Mouse (Mus musculus) left cerebral cortex, postnatal 4 days (tissue): ENCODE measurements at regions not wholly inside any gene's neighbourhood (a gene's known extent, or its start where the extent isn't known, plus 50 kb on each side); places are given as distances from the start of the nearest gene placed in this dataset.
A peak's percentile ranks its signal among the peaks of the same experiment; 100 is the strongest.

Source experiments
- DNase-seq: peaks from one replicate; pipeline ENCODE4 v3.0.0-alpha.2; 2022
- intact Hi-C: fragments of 180-260 bp; cut with DNase I; formaldehyde crosslinking; loops from one replicate; pipeline ENCODE4 v1.15.1; 2025

DNA sequence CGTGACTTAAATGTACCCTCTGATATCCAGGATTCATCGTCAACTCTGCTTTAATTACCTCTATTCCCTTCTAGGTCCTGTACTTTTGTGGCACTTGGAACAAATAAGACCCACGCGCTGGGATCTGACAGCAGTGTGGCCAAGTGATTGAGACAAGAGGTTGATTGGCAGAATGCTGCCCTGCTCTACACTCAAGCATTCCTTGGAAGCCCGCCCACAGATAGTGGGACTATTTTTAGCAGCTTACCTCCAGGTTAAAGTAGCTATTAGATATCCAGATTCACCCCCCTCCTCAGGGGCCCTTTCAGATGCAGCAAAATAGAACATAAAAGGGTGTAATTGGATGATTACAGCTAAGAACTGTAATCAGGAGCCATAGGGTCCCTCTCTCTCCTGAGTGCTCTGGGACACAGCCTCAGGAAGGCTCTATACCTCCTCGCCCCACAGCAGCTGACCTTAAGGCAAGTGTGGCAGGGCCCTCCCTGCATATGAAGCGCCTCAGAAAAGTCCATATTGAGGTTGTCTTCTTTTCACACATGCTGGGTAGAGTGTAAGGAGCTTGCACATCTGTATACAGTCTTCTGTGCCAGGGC lies 479.1 kb upstream of the Marcks start:
- intact Hi-C loops, result no loop called here
- no peak for DNase-seq

DNA sequence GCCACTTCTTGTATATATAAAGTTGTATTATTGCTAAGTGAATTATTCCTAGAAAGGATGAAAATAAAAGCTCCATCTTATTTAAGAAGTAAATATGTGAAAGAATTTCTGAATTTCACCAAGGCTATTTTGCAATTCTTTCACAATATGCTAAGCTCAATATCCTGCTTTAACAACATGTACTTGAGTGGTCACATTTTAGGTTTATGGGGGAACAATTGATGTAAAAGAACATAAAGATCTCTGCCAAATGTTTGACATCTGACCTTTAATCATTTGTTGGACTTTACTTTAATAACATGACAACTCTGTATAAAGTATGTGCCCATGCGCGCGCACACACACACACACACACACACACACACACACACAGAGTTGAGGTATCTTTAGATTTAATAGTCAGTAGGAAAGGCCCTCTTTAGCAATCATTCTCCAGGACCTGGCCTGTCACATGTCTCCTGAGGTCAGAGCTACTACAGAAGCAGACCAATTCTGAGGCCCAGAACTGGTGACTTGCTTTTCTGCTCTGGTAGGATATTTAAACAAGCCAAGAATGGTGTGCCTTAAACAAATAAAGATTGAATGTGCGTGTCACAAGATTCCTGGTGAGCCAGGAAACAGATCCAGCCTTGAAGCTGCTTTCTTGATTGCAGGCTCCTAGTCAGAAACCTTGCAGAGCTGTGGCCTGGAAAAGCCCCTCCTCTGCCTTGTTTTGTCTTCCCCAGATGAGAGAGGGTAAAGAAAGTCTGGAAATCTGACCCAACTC lies 477.4 kb upstream of the Marcks start:
- intact Hi-C loops, result no loop called here
- no peak for DNase-seq

DNA sequence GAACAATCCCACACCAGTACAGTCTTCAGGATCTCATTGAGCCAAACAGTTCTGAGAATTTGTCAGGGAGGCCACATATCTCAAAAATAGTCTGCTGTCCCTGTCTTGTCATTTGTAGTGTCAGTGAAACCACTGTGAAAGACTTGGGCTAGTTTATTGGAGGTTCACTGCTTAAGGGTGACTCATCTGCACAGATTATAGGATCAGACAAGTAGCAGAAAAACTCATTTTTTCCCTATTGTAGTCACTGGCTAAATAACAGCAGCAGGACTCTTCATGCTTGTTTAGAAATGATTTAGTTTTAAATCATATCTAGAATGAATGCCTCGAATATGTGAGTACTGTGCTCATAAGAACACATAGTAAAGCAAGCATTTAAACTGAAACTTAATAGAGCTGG lies 475.2 kb upstream of the Marcks start:
- DNase-seq, result no peak
- intact Hi-C loops, result no loop called here

DNA sequence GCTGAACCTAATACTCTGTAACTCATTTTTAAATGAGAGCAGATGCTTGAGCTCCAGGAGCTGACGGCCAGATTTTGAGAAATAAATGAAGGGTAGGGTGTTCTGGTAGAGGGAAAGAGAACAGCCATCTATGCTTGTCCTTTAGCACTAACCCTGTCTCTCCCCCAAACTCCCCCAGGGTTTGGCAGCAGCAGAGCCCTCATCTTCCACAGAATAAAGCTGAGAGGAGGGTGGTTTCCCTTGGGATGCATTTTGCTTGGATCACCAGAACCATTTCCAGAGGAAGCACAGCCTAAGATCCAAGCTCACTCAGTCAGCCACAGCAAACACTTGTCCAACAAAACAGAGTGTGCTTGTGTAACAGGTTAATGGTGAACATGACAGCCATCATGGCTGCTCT lies 464.8 kb upstream of the Marcks start:
- intact Hi-C loops, result no loop called here

DNA sequence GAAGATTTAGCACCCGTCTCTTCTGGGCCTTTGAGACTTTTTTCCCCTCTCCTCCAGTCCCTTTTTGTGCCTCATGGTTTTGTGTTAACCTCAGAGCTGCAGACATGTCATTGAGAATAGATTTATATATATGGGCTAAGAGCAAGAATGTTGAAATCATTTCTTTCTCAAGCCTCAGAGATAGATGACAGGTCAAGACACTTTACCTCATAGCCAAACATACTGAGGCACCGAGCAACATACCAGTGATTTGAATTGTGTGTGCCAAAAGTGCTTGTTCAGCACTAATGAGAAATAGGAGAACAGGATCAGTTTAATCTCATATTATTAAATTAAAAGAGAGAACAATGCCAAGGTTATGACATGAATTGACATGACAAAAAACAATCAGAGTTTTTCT lies 464.2 kb upstream of the Marcks start:
- DNase-seq, result no peak
- intact Hi-C loops, result no loop called here

More for the DNA sequence above, 464.8 kb upstream of the Marcks start:
- DNase-seq, result no peak

DNA sequence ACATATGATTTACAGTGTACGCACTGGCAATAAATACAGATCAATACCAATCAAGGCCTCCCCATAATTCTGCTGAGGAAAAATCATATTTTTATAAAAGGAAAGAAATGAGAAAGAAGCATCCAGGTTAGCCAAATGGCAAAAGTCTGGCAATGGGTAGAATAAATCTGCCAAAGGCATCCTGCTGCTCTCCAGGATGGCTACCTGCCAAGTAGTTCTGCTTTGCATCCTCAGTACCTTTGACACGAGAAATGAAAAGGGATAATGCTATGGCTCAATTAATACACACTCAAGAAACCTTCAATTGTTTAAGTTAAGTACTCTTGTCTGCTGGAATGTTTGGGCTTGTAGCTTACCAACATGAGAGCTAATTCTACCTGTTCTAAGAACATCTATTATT lies 451.2 kb upstream of the Marcks start:
- intact Hi-C loops, result no loop called here

DNA sequence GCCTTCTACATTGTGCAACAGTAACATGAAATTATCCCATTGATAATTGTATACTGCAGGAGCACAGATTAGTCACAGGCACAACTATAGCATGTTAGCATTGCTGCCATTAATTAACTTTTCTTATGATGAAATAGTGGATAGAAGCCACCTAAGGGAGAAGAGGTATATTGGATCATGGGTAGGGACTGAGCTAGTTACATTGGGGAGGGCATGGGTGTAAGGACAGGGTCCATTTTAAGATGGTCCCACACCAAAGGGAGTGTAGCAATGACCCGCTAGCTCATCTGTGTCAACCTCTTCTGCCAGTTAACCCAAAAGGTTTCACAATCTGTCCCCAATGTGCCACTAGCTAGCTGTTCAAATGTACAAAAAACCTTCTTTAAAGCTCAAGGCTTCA lies 450.3 kb upstream of the Marcks start:
- DNase-seq, result no peak

More for the DNA sequence above, 451.2 kb upstream of the Marcks start:
- peak; percentile 49 for DNase-seq

DNA sequence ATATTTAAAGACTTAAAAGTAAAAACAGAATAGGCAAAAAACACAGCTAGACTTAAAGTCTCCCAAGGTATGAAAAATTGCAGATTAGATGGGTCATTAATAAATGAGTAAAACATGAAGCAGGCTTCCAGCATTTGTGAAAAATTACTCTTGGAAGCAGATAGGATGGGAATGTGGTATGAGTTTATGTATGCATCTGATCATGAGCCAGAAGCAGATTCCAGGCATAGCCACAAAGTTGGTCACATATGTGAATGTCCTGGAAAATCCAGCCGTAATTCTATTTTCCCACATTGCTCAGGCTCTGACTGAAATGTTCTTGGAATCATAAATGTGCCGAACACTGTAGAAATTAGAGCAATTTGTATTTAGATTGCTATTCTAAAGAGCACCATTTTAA lies 432.5 kb upstream of the Marcks start:
- intact Hi-C loops, result no loop called here
- DNase-seq, result no peak

More for the DNA sequence above, 450.3 kb upstream of the Marcks start:
- intact Hi-C loops, result no loop called here

DNA sequence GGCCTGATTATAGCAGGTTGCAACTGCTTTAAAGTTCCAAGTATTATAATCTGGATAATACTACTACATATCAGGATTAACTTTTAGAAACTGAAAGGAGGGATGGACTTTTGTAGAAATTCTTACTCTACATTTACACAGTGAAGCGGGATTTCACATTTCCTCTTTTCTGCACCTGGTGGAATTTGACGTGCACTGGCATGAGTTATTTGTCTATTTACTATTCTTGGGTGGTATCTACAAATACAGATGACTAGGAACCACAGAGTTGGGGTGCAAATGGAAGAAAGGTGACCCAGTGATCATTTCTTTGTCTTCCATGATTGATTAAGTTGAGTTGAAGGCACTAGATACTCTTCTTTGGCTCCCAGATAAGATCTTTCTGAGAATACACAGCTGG lies 423.0 kb upstream of the Marcks start:
- intact Hi-C loops, result no loop called here
- DNase-seq, result no peak

DNA sequence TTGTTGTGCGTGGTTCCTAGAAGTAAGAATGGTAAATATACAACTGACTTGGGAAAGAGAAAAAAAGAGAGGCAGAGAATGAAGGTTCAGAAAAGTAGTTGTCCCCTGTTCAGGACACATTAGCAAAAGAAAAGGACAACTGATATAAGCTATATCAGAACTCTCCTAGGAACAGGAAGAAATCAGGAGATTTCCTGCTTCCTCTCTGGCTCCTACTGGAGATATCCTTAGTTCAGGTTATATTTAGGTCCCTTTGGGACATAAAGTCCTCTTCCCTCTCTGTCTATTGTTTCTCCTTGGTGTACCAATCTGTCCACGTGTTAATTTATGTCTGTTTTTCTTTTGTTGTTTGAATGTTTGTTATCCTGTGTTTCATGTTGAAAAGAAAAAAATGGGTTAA lies 410.7 kb upstream of the Marcks start:
- no peak for DNase-seq
- intact Hi-C loops, result no loop called here

DNA sequence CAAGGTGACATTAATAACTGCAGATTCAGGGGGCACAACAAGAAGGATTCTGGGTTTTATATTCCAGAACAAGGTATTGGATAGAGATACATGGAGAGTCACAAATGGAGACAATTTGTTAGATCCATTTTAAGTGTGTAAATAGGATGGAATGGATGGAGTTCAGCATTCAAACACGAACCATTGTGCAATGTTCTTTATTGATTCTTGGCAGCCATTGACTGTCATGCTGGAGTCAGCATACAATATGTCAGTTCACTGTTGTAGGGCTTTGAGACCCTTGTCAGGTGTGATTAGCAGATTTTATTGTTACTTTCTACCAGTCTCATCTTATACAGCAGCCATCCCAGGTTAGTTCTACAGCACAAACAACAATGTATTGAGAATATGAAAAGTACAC lies 402.0 kb upstream of the Marcks start:
- intact Hi-C loops, result no loop called here

DNA sequence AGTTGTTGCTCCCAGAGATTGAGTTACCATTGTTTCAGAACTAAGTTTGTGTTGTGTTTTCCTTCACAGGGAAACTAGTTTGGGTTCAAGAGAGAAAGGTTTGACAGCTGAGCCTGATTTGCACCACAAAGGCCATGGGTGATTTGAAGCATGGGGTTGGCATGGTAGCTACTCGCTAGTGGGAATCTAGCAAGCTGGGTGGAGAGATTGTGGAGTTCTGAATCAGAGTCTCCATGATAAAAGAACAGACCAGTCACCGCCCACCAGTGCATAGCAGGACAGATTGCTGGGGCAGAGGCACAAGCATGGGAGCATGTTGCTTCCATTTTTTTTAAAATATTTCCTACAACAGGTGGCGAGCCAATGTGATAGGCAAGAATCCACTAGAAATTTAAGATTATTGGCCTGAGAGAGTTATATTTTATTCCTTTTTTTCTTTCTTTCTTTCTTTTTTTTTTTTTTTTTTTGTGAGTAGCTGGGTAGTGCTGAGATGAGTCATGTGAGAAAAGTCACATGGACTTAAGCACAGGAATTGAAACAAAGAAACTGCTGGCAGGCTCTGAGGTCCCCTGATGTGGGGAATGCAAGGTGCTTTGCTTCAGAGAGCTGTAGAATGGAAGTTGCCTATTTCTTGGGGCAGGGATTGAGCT lies 367.4 kb upstream of the Marcks start:
- intact Hi-C loops, result no loop called here
- no peak for DNase-seq

More for the DNA sequence above, 402.0 kb upstream of the Marcks start:
- no peak for DNase-seq

DNA sequence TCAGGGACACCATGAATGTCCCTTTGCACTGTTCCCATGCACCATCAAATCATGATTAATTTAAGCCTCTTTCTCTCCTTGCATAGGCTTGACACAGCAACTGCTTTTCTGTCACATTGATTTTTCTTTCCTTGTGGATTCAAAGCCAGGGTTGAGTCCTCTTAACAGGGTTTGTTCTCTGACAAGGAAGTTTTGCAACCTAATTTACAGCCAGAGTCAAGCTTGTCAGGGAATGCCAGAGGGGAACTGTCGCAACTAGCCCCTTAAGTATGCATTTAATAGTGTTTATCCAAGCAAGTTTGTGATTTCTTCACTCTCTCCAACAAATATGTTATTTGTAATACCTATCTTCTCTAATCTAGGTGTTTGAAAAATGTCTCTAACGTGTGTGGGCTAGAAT lies 365.7 kb upstream of the Marcks start:
- intact Hi-C loops, result no loop called here
- no peak for DNase-seq

DNA sequence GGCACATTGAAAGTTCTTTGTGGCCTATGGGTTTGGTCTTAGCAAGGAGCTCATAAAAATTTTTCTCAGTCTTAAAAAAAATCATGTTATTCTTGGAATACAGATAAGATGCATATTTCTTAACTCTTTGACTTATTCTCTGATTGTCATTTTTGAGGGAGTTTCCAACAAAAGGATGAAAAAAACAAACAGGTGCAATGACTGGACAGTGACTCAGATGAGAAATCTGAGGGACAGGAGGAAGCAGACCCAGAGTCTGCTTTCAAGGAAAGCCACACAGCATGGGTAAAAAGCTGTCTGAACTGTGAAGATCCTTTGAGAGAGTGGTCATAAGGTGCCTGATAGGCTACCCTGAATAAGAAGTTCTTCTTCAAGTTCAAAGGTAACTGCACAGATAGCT lies 363.8 kb upstream of the Marcks start:
- intact Hi-C loops, result no loop called here

DNA sequence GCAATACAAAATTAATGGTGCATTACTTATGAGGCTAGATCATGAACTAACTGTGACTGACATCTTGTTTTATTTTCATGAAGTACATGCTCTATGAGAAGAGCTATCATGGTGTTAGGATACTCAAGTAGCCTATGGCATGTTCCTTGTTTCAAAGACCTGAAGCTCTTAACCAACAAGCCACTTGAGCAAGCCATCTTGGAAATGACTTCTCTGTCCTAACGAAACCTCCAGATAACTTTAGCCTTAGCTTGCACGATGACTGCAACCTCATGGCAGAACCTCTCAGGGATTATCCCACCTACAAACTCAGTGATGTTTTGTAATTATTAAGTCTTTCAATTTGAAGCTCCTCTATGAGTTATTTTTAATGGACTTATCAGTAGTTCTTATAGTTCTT lies 362.3 kb upstream of the Marcks start:
- intact Hi-C loops, result no loop called here
- DNase-seq, result no peak

More for the DNA sequence above, 363.8 kb upstream of the Marcks start:
- no peak for DNase-seq

DNA sequence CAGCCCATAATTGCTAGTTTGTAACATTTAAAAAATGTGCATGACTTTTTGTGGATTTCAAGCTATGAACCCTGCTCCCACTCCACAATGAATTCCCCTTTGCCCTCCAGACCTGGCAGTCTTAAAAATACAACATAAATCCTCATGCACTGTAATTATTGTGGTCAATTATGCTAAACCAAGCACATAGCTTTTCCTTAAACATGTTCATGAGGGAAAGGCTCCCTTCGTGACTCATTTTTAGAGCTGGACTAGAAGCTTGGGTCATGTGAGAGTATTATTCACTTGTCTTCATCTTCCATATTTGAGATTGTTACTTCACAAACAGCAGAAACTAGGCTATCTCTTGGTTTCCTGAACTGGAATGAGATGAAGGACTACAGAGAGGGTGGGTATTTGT lies 356.7 kb upstream of the Marcks start:
- intact Hi-C loops, result no loop called here
- DNase-seq, result no peak

DNA sequence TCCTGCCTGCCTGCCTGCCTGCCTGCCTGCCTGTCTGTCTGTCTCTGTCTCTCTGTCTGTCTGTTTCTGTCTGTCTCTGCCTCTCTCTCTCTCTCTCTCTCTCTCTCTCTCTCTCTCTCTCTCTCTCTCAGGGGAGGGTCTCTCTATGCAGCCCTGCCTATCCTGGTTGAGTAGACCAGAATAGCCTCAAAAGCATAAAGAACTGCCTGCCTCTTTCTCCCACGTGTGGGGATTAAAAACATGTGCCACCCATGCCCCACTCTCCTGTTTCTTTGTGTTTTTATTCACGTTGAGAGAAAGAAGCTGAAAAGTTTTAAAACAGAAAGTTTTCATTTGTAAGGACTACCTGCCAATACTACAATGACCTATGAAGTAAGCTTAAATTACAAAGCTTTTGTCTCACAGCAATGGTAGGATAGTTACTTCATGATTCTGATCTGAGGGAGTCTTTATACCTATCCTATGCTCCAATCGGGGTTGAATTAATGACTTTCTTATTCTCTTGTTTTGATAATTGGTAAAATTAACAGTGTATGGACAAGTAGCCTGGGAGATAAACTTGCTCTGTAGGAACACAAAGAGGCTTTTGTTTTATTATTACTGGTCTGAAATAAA lies 355.9 kb upstream of the Marcks start:
- DNase-seq, result no peak
- intact Hi-C loops, result no loop called here

DNA sequence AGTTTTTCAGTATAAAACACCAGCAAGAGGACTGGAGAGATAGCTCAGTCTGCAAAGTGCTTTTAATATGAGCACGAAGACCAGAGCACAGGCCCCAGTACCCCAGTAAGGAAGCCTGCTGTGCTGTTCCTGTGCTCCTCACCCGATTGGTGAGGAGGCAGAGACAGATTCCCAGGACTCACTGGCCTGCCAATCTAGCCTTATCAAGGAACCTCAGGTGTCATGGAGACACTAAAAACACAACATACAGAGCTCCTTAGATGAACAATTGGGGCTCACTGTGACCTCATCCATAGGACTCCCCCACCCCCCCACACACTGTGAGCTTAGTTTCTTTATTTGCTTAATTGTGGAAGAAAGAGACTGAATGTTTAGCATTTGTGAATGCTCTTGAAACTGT lies 355.4 kb upstream of the Marcks start:
- intact Hi-C loops, result no loop called here

DNA sequence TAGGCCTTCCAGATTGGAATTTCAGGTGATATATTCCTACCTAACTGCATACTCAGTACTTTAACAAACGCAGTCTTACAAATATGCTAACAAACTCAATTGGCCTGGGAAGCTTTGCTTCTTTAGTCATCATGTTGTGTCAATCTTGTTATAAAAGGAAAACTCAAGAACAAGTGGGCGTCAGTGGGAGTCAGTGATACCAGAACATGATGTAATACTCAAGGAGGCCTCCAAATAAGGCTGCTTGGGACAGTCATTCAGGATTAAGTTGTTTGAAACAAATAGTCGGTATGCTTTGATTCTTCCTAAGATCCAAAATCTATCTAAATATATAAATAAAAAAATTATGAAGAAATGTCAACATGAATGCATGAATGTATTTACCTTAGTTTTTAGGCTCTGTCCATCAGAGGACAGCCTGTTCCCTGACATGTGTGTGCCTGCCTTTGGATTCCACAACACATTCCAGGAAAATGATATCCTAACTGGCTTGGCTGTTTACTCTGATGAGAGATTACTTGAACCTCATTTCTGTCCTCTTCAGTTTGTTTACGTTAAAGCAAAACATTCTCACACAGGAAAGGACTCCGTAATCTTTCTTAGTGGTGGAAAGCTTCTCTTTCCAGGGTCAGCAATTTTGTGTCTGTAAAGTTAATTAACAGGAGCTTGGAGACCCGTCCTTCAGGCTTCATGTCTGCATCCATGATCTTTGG lies 345.7 kb upstream of the Marcks start:
- intact Hi-C loops, result no loop called here

More for the DNA sequence above, 355.4 kb upstream of the Marcks start:
- no peak for DNase-seq

DNA sequence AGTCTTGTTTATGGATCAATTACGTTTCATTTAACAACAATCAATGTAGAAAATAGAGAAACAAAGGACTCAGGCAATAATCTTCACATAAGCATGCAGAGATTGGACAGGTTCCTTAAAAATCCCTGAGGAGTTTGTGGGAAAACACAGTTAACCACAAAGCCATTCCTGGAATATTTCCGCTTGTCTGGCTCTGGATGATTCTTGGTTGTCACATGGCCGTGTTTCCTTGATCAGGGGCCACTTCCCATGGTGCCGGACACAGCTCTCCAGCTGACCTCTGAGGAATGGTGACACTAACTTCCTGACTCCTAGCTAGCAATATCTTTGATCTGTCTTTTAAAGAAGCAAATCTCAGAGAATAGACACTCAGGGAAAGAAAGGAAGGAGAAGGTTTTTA lies 344.8 kb upstream of the Marcks start:
- DNase-seq, result peak; percentile 3
- intact Hi-C loops, result no loop called here

More for the DNA sequence above, 345.7 kb upstream of the Marcks start:
- no peak for DNase-seq

DNA sequence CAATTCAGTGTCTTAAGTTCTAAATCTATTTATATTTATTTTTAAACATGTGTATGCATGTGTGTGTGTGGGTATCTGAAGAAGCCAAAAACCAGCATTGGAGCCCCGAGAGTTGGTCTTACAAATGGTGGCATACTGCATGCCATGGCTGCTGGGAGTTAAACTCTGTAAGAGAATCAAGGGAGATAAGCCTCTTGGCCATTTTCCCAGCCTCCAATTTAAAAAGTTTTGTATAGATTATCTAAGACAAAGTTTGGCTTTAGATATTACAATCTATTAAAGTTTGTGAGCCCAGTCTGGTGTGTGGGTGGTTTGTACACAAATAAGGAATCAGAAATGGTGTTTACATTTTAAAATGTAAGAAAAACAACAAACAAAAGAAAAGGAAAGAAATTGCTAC lies 343.2 kb upstream of the Marcks start:
- intact Hi-C loops, result no loop called here
- DNase-seq, result no peak
